Mouse (Mus musculus): Measurements from ENCODE around the gene Ascl2. TPM values are rescaled to one million over a fixed set of nuclear protein-coding genes. Genes with fewer than 3 reads are reported as not detected.
A peak's percentile ranks its signal among the peaks of the same experiment; 100 is the strongest.

Ascl2 gene
- 2.4 and 6.3 TPM in 2 replicates for polyA plus RNA-seq (2012; ENCODE audit: insufficient read depth, low replicate concordance)

DNA sequence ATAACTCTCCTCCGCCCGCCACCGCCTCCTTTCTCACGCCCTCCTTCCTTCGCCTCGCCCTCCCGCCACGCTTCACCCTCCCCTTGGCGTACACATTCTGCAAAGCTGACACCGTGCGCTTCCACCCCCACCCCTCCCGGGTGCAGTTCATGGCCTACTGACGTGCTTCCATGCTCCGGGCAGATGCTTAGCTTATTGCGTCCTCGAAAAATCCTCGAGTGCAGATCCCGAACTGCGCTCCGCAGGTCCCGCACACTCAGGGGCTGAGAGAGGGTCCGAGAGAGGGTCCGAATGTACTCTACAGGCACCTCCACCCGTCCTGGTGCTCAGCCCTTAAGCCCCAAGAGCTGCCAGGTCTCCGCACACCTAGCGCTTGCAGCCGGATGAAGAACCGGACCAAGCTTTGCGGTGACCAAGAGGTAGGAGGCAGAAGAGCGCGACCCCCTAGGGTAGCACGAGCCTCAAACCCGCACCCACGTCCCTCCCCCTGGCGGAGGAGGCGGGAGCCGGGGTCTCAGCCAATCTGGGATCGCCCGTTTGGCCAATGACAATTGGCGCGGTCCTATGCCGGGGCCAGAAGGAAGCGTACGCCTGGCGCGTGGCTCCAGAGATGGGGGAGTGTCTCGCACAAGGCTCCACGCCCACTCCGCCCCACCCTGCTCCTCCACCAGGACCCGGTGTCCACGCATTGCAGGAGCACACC is at the start of gene Ascl2:
Ascl2 (minus strand) TSS at position 456 of the 703 bp plus-strand sequence.
- TF ChIP-seq GATA1 (IDR thresholded peaks at IDR 0.05; ENCODE audit: borderline replicate concordance, low read length) (no peak), FLI1 (IDR thresholded peaks at IDR 0.05; ENCODE audit: low read length) (no peak)
- Histone ChIP-seq H3K4me1 (peaks cover 44% of the 10 kb centered on the region), H3K36me3 (replicated peaks; ENCODE audit: low read length) (no peaks in the 10 kb centered on the region), H3K9me3 (no peaks in the 10 kb centered on the region), H3K27me3 (replicated peaks) (peaks cover 90% of the 10 kb centered on the region), H3K4me3 (replicated peaks) (peak within 1 kb of the TSS; percentile 90)

DNA sequence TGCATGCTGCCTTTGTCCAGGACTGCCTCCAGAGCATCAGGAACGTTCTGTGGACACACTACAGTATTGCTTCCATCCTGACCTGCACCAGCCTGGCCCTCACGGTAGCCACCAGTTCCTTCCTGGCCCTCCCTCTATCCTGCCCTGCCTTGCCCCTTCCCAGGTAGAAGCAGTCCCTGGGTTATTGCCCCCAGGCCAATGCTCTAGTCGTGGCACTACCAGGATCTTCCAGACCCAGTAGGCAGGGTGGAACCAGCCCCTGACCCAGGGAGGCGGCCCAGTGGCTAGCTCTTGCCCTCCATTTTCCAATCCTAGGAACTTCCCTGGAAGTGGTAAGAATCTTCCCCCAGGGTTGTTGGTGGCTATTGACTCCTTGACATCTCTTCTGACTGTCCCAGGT is 48.1 kb upstream of the Ascl2 start:
- peaks cover 95% of the 10 kb centered on the region for H3K36me3 ChIP-seq (replicated peaks; ENCODE audit: low read length)
- no peaks in the 10 kb centered on the region for H3K9me3 ChIP-seq
- TF ChIP-seq GATA1 (IDR thresholded peaks at IDR 0.05; ENCODE audit: borderline replicate concordance, low read length) (no peak), FLI1 (IDR thresholded peaks at IDR 0.05; ENCODE audit: low read length) (no peak)
- peaks cover 98% of the 10 kb centered on the region for H3K4me1 ChIP-seq
- peak overlapping the region; percentile 12 for H3K4me3 ChIP-seq (replicated peaks)
- no peaks in the 10 kb centered on the region for H3K27me3 ChIP-seq (replicated peaks)

DNA sequence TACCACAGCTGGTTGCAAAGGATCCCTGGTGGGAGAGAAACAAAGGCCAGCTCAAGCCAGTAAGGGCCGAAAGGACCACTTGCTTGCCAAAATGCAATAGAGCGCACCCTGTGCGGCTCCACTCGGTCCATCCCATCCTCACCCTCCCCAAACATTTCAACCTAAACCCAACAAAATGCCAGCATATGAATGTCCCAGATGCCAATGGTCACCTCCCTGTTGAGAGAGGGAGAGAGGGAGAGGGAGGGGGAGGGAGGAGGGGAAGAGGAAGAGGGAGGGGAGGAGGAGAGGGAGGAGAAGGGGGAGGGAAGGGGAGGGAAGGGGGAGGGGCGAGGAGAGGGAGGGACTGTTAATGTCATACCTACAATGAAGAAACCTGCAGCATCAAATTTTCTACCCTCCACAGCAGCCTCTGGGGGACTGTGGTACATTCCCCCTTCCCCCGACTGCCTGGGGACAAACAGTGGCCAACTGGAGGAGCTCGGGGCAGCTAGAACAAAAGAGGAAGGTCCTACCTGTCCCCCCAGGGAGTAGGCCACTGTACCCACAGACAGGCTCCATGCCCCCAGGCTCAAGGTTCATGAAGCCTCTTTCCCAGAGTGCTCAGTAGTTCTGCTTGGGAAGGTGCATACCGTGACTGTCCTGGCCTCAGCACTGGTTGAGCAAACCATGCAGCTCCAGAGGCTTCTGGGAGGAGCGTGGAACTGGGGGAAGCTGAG is 47.5 kb upstream of the Ascl2 start:
- H3K9me3 ChIP-seq, result no peaks in the 10 kb centered on the region
- no peak for TF ChIP-seq GATA1 (IDR thresholded peaks at IDR 0.05; ENCODE audit: borderline replicate concordance, low read length)
- TF ChIP-seq FLI1 (IDR thresholded peaks at IDR 0.05; ENCODE audit: low read length), result no peak
- peaks cover 100% of the 10 kb centered on the region for H3K4me1 ChIP-seq
- H3K4me3 ChIP-seq (replicated peaks), result peak overlapping the region; percentile 12
- peaks cover 98% of the 10 kb centered on the region for H3K36me3 ChIP-seq (replicated peaks; ENCODE audit: low read length)
- no peaks in the 10 kb centered on the region for H3K27me3 ChIP-seq (replicated peaks)

DNA sequence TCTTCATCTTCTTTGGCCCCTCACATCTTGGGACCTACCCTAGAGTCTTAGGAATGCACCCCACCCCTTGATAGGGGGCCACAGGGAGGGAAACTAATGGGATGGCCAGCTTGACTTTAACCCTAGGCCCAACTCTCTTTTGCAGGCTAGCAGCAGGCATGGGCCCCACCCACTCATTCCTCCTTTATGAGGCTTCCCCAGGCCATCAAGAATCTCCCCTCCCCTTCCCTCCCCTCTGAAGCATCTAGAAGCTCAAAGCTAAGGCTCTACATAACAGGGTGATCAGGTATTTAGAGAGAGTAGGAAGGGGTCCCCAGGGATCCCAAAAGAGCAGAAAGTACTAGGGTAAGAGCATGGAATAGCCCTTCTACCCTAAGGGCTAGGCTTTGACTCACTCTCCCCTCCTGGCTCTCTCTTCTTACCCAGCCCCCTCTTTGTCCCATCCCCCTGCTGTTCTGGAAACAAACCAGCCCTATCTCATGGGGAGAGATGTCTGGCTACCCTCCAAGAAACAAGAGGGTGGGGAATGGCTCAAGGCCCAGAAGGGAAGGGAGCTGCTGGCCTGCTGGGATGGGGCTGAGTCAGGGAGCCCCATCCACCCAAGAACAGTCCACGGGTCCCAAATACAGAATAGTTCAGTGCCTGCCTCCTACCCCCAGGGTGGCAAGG is 46.8 kb upstream of the Ascl2 start:
- peaks cover 98% of the 10 kb centered on the region for H3K36me3 ChIP-seq (replicated peaks; ENCODE audit: low read length)
- no peaks in the 10 kb centered on the region for H3K9me3 ChIP-seq
- peaks cover 100% of the 10 kb centered on the region for H3K4me1 ChIP-seq
- H3K27me3 ChIP-seq (replicated peaks), result no peaks in the 10 kb centered on the region
- H3K4me3 ChIP-seq (replicated peaks), result no peak overlapping the region
- TF ChIP-seq FLI1 (IDR thresholded peaks at IDR 0.05; ENCODE audit: low read length), result no peak
- TF ChIP-seq GATA1 (IDR thresholded peaks at IDR 0.05; ENCODE audit: borderline replicate concordance, low read length), result no peak

DNA sequence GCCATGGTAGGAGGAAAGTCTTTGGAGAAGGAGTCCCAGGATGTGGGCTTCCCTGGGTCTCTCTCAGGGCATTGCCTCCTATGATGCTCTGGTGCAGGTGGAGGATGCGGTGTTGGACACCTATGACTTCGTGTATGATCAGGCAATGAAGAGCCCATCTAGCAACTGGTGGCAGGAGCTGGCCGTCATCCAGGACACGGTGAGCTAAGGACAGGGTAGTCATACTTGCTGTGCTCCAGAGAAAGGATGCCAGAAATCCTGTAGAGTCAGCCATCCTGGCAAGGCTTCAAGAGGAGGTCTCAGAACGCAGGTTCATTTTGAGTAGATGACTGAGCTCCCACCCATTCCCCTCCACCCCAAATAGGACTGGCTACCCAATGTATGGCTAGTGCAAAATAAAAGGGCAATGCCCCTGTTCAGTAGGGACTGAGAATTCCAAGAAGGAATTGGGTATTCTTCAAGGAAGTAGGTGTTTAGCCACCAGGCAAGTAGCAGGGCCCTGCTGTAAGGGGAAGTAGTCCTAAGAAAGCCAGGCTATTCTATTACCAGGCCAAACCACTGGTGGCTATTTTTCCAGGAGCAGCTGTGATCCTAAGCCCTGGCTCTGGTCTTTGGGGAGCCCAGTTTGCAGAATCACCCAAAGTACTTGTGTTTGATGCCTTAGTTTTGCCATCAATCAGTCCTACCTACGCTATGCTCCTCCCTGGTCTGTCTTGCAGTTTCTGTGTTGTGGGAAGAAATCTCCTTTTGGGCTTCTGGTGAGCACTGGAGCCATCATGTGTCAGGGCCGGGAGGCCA is 46.0 kb upstream of the Ascl2 start:
- no peaks in the 10 kb centered on the region for H3K27me3 ChIP-seq (replicated peaks)
- peak overlapping the region; percentile 15 for H3K4me3 ChIP-seq (replicated peaks)
- H3K4me1 ChIP-seq, result peaks cover 100% of the 10 kb centered on the region
- H3K36me3 ChIP-seq (replicated peaks; ENCODE audit: low read length), result peaks cover 98% of the 10 kb centered on the region
- TF ChIP-seq FLI1 (IDR thresholded peaks at IDR 0.05; ENCODE audit: low read length) (no peak), GATA1 (IDR thresholded peaks at IDR 0.05; ENCODE audit: borderline replicate concordance, low read length) (no peak)
- H3K9me3 ChIP-seq, result no peaks in the 10 kb centered on the region

DNA sequence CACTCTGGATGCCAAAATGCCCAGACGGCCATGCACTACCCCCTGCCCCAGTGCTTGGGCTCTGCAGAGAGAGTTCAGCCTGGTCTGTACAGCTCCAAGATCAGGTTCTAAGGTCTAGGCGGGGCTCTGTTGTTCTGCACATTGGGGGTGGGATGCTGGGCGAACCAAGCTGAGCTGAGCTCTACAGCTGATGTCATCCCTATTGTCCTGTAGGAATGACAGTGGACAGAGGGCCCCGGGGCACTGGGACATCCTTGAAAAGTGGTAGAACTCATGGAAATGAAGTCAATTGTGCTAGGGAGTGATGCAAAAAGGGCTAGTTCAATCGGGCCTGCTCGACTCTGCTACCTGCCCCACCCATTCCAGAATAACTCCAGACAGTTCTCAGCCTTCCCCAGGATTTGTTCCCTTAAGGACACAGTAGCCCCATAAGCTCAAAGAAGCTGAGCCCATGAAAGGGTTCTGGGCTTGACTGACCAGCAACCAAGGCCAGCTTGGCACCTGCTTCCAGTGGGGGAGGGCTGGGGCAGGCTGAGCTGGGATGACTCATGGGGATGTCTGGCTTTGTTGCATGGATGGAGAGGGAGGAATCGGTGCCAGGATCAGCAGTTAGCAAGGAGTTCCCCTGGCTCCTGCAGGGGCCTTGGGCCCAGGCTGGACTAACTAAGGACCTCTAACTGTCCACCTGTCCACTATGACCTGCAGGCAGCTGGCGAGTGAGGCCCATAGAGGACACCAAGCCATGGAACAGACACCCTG is 44.5 kb upstream of the Ascl2 start:
- Histone ChIP-seq H3K4me1 (peaks cover 100% of the 10 kb centered on the region), H3K36me3 (replicated peaks; ENCODE audit: low read length) (peaks cover 96% of the 10 kb centered on the region), H3K4me3 (replicated peaks) (peak overlapping the region; percentile 6), H3K9me3 (no peaks in the 10 kb centered on the region), H3K27me3 (replicated peaks) (no peaks in the 10 kb centered on the region)
- TF ChIP-seq FLI1 (IDR thresholded peaks at IDR 0.05; ENCODE audit: low read length) (no peak), GATA1 (IDR thresholded peaks at IDR 0.05; ENCODE audit: borderline replicate concordance, low read length) (no peak)

DNA sequence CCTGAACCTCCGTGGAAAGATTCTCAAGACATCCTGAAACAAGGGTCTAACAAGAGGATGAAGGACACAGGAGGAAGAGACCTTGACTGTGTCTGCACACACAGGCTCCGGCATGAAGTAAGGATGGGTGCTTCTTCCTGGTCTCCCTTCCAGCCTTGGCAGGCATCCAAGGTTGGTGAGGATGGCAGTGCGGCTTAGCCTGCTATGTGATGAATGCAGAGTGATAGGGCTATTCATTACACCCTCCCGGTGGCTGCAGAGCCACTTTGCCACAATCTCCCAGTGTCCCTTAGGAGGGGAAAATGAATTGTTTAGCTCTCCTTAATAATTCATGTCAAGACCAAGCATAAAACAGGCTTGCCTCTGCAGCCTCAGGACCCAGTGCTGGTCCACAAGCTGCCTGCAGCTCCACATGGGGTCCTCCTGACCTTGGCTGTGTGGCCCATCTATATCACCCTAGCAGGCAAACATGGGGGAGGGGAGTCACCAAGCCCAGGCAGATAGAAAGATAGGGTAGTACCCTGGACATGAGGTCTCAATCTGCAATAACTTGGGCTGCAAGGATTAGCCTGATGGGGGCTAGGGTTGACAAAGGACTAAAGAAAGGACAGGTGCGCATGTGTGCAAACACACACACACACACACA is 43.3 kb upstream of the Ascl2 start:
- no peak for TF ChIP-seq GATA1 (IDR thresholded peaks at IDR 0.05; ENCODE audit: borderline replicate concordance, low read length)
- TF ChIP-seq FLI1 (IDR thresholded peaks at IDR 0.05; ENCODE audit: low read length), result no peak
- H3K4me3 ChIP-seq (replicated peaks), result peak overlapping the region; percentile 38

DNA sequence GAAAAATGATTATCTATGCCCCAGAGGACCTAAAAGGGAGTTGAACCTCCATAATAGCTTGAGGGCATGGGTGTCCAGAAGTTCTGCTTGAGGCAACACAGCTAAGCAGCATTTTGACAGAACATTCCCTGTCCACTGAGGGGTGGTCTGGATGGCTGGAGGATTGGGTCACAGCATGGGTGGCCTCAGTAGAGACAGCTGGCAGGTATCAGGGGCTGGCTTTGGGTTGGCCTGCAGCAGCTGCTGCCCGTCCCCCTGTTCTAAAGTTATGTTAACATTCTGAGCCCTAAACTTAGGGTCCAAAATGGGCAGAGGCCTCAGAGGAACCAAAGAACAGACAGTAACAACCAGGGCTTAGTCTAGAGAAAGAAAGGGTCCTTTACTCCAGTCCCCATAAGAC is 42.2 kb upstream of the Ascl2 start:
- peaks cover 92% of the 10 kb centered on the region for H3K36me3 ChIP-seq (replicated peaks; ENCODE audit: low read length)
- H3K4me1 ChIP-seq, result peaks cover 100% of the 10 kb centered on the region
- TF ChIP-seq FLI1 (IDR thresholded peaks at IDR 0.05; ENCODE audit: low read length) (no peak), GATA1 (IDR thresholded peaks at IDR 0.05; ENCODE audit: borderline replicate concordance, low read length) (no peak)
- H3K27me3 ChIP-seq (replicated peaks), result no peaks in the 10 kb centered on the region
- no peak overlapping the region for H3K4me3 ChIP-seq (replicated peaks)
- no peaks in the 10 kb centered on the region for H3K9me3 ChIP-seq

More for the DNA sequence above, 43.3 kb upstream of the Ascl2 start:
- Histone ChIP-seq H3K27me3 (replicated peaks) (no peaks in the 10 kb centered on the region), H3K4me1 (peaks cover 100% of the 10 kb centered on the region), H3K9me3 (no peaks in the 10 kb centered on the region), H3K36me3 (replicated peaks; ENCODE audit: low read length) (peaks cover 96% of the 10 kb centered on the region)

Data from megakaryocyte, embryonic 14.5 days (primary cell).